Mouse (Mus musculus) stomach, postnatal 0 days (tissue): ENCODE measurements around the gene Uqcc1.

Experiments
- CTCF ChIP-seq: IDR thresholded peaks from 2 replicates; pipeline ENCODE4 v1.5.1; 2016; ENCODE audit warnings: antibody characterized with exemption, low read depth, mild to moderate bottlenecking, moderate library complexity
- EP300 ChIP-seq: optimal IDR thresholded peaks from 2 replicates; pipeline ENCODE3; 2016; ENCODE audit warnings: antibody characterized with exemption

GRCm38 (mm10) chr2:155895046-155895735 lies 34.9 kb downstream of the Uqcc1 start:
- TF ChIP-seq EP300, result no peak
- no peak for TF ChIP-seq CTCF
